Mouse (Mus musculus) ovary, postnatal 10 days (tissue): Measurements from ENCODE around the gene Aup1.

Experiments used
- DNase-seq: peaks from one replicate; pipeline ENCODE4 v3.0.0; 2022; ENCODE audit warnings: low spot score

Gene Aup1

DNA sequence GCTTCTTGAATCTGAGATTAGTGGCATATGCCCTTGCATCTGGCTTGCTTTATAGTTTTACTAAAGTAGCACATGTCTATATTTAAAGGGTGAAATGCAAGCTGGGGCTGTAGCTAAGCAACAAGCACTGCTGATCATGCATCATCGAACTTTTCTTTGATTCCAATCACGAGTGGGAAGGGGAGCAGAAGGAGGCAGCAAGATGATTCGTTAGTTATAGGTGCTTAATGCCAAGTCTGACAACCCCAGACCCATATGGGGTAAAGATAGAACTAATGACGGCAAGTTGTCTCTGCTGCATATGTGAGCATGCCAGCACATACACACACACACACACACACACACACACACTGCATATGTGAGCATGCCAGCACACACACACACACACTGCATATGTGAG is 49.8 kb downstream of the Aup1 start:
- DNase-seq, result no peak
